Mouse (Mus musculus) small intestine, adult 2 months (tissue): ENCODE measurements around the gene Frmpd3. TPM values are rescaled to one million over a fixed set of nuclear protein-coding genes. Genes with fewer than 3 reads are reported as not detected.
"Not testable (repeated sequence)": the region's sequence is repeated elsewhere in the genome, so short reads cannot be mapped to it uniquely, and the experiment has no call there.

ENCODE experiments used
- H3K27ac ChIP-seq: fragments of 200-500 bp; 2 replicates; pipeline ENCODE4 v1.5.1; 2012; ENCODE audit warnings: low read depth, low read length, control low read depth, inconsistent platforms; ENCODE audit not compliant: insufficient read depth
- H3K27me3 ChIP-seq: fragments of 200-500 bp; 2 replicates; pipeline ENCODE4 v1.6.1; 2012; ENCODE audit warnings: mild to moderate bottlenecking, moderate library complexity, low read length, inconsistent platforms; ENCODE audit not compliant: control insufficient read depth, insufficient read depth
- H3K36me3 ChIP-seq: fragments of 200-500 bp; 2 replicates; pipeline ENCODE4 v1.6.1; 2012; ENCODE audit warnings: mild to moderate bottlenecking, low read length, control low read depth, inconsistent platforms; ENCODE audit not compliant: control insufficient read depth, insufficient read depth
- H3K4me1 ChIP-seq: fragments of 200-500 bp; 2 replicates; pipeline ENCODE4 v1.6.1; 2012; ENCODE audit warnings: low read length, inconsistent platforms, mixed read lengths; ENCODE audit not compliant: control insufficient read depth, insufficient read depth, insufficient read length
- H3K4me3 ChIP-seq: fragments of 200-500 bp; 2 replicates; pipeline ENCODE4 v1.5.1; 2012; ENCODE audit warnings: low read depth, mild to moderate bottlenecking, control low read depth, inconsistent platforms, low read length, moderate library complexity
- CTCF ChIP-seq: fragments of 200-500 bp; IDR thresholded peaks from 2 replicates; pipeline ENCODE4 v1.5.1; 2012; ENCODE audit warnings: low read depth, mild to moderate bottlenecking, control low read depth, inconsistent platforms, low read length, moderate library complexity, mixed read lengths; ENCODE audit not compliant: insufficient replicate concordance, insufficient read length; ENCODE audit errors: extremely low read depth
- POLR2A ChIP-seq: fragments of 200-500 bp; IDR thresholded peaks from 2 replicates; pipeline ENCODE4 v1.6.1; 2012; ENCODE audit warnings: low read depth, mild to moderate bottlenecking, control low read depth, inconsistent platforms, low read length, moderate library complexity
- WGBS: fragments of 180-500 bp; shearing (Covaris S2); methylation state at CpG from one replicate; pipeline ENCODE4 v1.1.7; 2018; 5-methylcytosine and 5-hydroxymethylcytosine counted together
- polyA plus RNA-seq: library from polyadenylated mRNA; depleted of rRNA; stranded (reverse); fragments of >200 nt; gene quantifications from 2 replicates; pipeline ENCODE4 v1.2.3, GENCODE M21; 2012; rRNA removed

The Frmpd3 gene
- polyA plus RNA-seq = 0.04 TPM in 2 replicates

- Histone ChIP-seq H3K27ac (no peak within 1 kb of the TSS), H3K4me3 (no peak within 1 kb of the TSS), H3K27me3 (no peaks in the 10 kb centered on the region), H3K36me3 (no peaks in the 10 kb centered on the region), H3K4me1 (no peaks in the 10 kb centered on the region)
- TF ChIP-seq POLR2A = no peak
- 10% methylated on average over 23 of the region's 24 CpGs for WGBS
These were observed at the start of gene Frmpd3 for GRCm38 (mm10) chrX:140341656-140342392. TSS of gene Frmpd3 (plus strand) at chrX:140342263.

GRCm38 (mm10) chrX:140303731-140304130 lies 38.3 kb upstream of the Frmpd3 start:
- TF ChIP-seq POLR2A (no peak), CTCF (no peak)
- Histone ChIP-seq H3K4me1 (no peaks in the 10 kb centered on the region), H3K4me3 (no peak overlapping the region), H3K36me3 (no peaks in the 10 kb centered on the region), H3K27me3 (no peaks in the 10 kb centered on the region), H3K27ac (no peak overlapping the region)
- 56% methylated on average over 4 of the region's 4 CpGs for WGBS

- Histone ChIP-seq H3K27ac (no peak overlapping the region), H3K27me3 (no peaks in the 10 kb centered on the region), H3K4me3 (no peak overlapping the region), H3K4me1 (no peaks in the 10 kb centered on the region), H3K36me3 (no peaks in the 10 kb centered on the region)
- WGBS = 48% methylated on average over 7 of the region's 7 CpGs
- TF ChIP-seq POLR2A = no peak
- TF ChIP-seq CTCF = no peak
These were observed 36.4 kb upstream of the Frmpd3 start for GRCm38 (mm10) chrX:140305652-140306051.

- no peaks in the 10 kb centered on the region for H3K4me1 ChIP-seq
- WGBS = 79% methylated on average over 4 of the region's 4 CpGs
- H3K27me3 ChIP-seq = no peaks in the 10 kb centered on the region
- H3K4me3 ChIP-seq = no peak overlapping the region
- H3K27ac ChIP-seq = no peak overlapping the region
- TF ChIP-seq CTCF (no peak), POLR2A (no peak)
- H3K36me3 ChIP-seq = no peaks in the 10 kb centered on the region
These were observed 24.1 kb upstream of the Frmpd3 start for GRCm38 (mm10) chrX:140317931-140318330.

- no peaks in the 10 kb centered on the region for H3K36me3 ChIP-seq
- H3K4me1 ChIP-seq = no peaks in the 10 kb centered on the region
- no peak for TF ChIP-seq CTCF
- TF ChIP-seq POLR2A = no peak
- H3K27ac ChIP-seq = no peak overlapping the region
- no peak overlapping the region for H3K4me3 ChIP-seq
- WGBS = 76% methylated on average over 6 of the region's 6 CpGs
- H3K27me3 ChIP-seq = no peaks in the 10 kb centered on the region
These were observed 22.9 kb upstream of the Frmpd3 start for GRCm38 (mm10) chrX:140319131-140319530.

- not testable (repeated sequence) for H3K4me3 ChIP-seq, H3K27ac ChIP-seq, H3K4me1 ChIP-seq, H3K36me3 ChIP-seq, H3K27me3 ChIP-seq
- WGBS = 69% methylated on average over 1 of the region's 1 CpGs
These were observed 21.4 kb upstream of the Frmpd3 start for GRCm38 (mm10) chrX:140320671-140321070.

GRCm38 (mm10) chrX:140342393-140343163 lies 515 bp downstream of the Frmpd3 start:
- H3K4me1 ChIP-seq = no peaks in the 10 kb centered on the region
- 11% methylated on average over 19 of the region's 25 CpGs for WGBS
- no peak overlapping the region for H3K4me3 ChIP-seq
- H3K27me3 ChIP-seq = no peaks in the 10 kb centered on the region
- H3K27ac ChIP-seq = no peak overlapping the region
- no peaks in the 10 kb centered on the region for H3K36me3 ChIP-seq
- TF ChIP-seq POLR2A (no peak), CTCF (no peak)
